Mouse (Mus musculus): ENCODE measurements around the gene Usp43. TPM values are rescaled to one million over a fixed set of nuclear protein-coding genes. Genes with fewer than 3 reads are reported as not detected.

Gene Usp43
- total RNA-seq, 2 experiments from 2014 or later, result 20.5 to 25.4 TPM

GRCm38 (mm10) chr11:67919593-67919992, 2.4 kb downstream of the Usp43 start:
- no peak for DNase-seq (ENCODE audit: extremely low spot score in 1 of 2, low spot score in 2 of 2)
- intact Hi-C loops (cut with DNase I), result no loop called here

- intact Hi-C loops (cut with DNase I), result no loop called here
- DNase-seq (ENCODE audit: extremely low spot score in 1 of 2, low spot score in 2 of 2), result no peak
These were observed 4.8 kb downstream of the Usp43 start for GRCm38 (mm10) chr11:67917126-67917525.

- DNase-seq (ENCODE audit: extremely low spot score in 1 of 2, low spot score in 2 of 2), result no peak
- intact Hi-C loops (cut with DNase I), result no loop called here
These were observed 10.9 kb downstream of the Usp43 start for GRCm38 (mm10) chr11:67911074-67911473.

- intact Hi-C loops (cut with DNase I), result no loop called here
- DNase-seq (ENCODE audit: extremely low spot score in 1 of 2, low spot score in 2 of 2), result no peak
These were observed 18.2 kb downstream of the Usp43 start for GRCm38 (mm10) chr11:67903756-67904155.

- peak in 1 of 2 experiments; percentile 55 for DNase-seq (ENCODE audit: extremely low spot score in 1 of 2, low spot score in 2 of 2)
- intact Hi-C loops (cut with DNase I), result no loop called here
These were observed 24.8 kb downstream of the Usp43 start for GRCm38 (mm10) chr11:67897064-67897560.

- intact Hi-C loops (cut with DNase I), result no loop called here
- no peak for DNase-seq (ENCODE audit: extremely low spot score in 1 of 2, low spot score in 2 of 2)
These were observed 26.3 kb downstream of the Usp43 start for GRCm38 (mm10) chr11:67895641-67896040.

GRCm38 (mm10) chr11:67888521-67888920, 33.4 kb downstream of the Usp43 start:
- intact Hi-C loops (cut with DNase I), result loop anchor here (5.0 kb wide), 2 partner anchors 34 to 66 kb away; partner anchors contain the start of gene Usp43
- peak in 1 of 2 experiments; percentile 41 for DNase-seq (ENCODE audit: extremely low spot score in 1 of 2, low spot score in 2 of 2)

- no peak for DNase-seq (ENCODE audit: extremely low spot score in 1 of 2, low spot score in 2 of 2)
- intact Hi-C loops (cut with DNase I), result loop anchor here (5.0 kb wide), 2 partner anchors 36 to 64 kb away; partner anchors contain the start of gene Usp43
These were observed 36.0 kb downstream of the Usp43 start for GRCm38 (mm10) chr11:67885921-67886320.

GRCm38 (mm10) chr11:67865521-67866197, 56.3 kb downstream of the Usp43 start:
- intact Hi-C loops (cut with DNase I), result no loop called here
- DNase-seq (ENCODE audit: extremely low spot score in 1 of 2, low spot score in 2 of 2), result peak in 1 of 2 experiments; percentile 11

GRCm38 (mm10) chr11:67865100-67865499, 56.9 kb downstream of the Usp43 start:
- intact Hi-C loops (cut with DNase I), result no loop called here
- peak in 1 of 2 experiments; percentile 5 for DNase-seq (ENCODE audit: extremely low spot score in 1 of 2, low spot score in 2 of 2)

GRCm38 (mm10) chr11:67861399-67861838, 60.5 kb downstream of the Usp43 start:
- intact Hi-C loops (cut with DNase I), result no loop called here
- no peak for DNase-seq (ENCODE audit: extremely low spot score in 1 of 2, low spot score in 2 of 2)

- DNase-seq (ENCODE audit: extremely low spot score in 1 of 2, low spot score in 2 of 2), result no peak
- intact Hi-C loops (cut with DNase I), result no loop called here
These were observed 61.1 kb downstream of the Usp43 start for GRCm38 (mm10) chr11:67860743-67861398.

- intact Hi-C loops (cut with DNase I), result loop anchor here (5.0 kb wide), 1 partner anchor 36 kb away; no protein-coding TSS in a partner anchor
- DNase-seq (ENCODE audit: extremely low spot score in 1 of 2, low spot score in 2 of 2), result no peak
These were observed 63.4 kb downstream of the Usp43 start for GRCm38 (mm10) chr11:67858518-67858917.

- DNase-seq (ENCODE audit: extremely low spot score in 1 of 2, low spot score in 2 of 2), result peak in 1 of 2 experiments; percentile 58
- intact Hi-C loops (cut with DNase I), result loop anchor here (5.0 kb wide), 1 partner anchor 33 kb away; no protein-coding TSS in a partner anchor
These were observed 66.9 kb downstream of the Usp43 start for GRCm38 (mm10) chr11:67855035-67855434.

GRCm38 (mm10) chr11:67853996-67854395, 68.0 kb downstream of the Usp43 start:
- intact Hi-C loops (cut with DNase I), result no loop called here
- DNase-seq (ENCODE audit: extremely low spot score in 1 of 2, low spot score in 2 of 2), result no peak

- no peak for DNase-seq (ENCODE audit: extremely low spot score in 1 of 2, low spot score in 2 of 2)
- intact Hi-C loops (cut with DNase I), result no loop called here
These were observed 70.2 kb downstream of the Usp43 start for GRCm38 (mm10) chr11:67851770-67852169.

GRCm38 (mm10) chr11:67845193-67845592, 76.8 kb downstream of the Usp43 start:
- no peak for DNase-seq (ENCODE audit: extremely low spot score in 1 of 2, low spot score in 2 of 2)
- intact Hi-C loops (cut with DNase I), result no loop called here

- no peak for DNase-seq (ENCODE audit: extremely low spot score in 1 of 2, low spot score in 2 of 2)
These were observed 82.1 kb downstream of the Usp43 start for GRCm38 (mm10) chr11:67839810-67840209.

GRCm38 (mm10) chr11:67835408-67836078, 86.4 kb downstream of the Usp43 start:
- no peak for DNase-seq (ENCODE audit: extremely low spot score in 1 of 2, low spot score in 2 of 2)
- intact Hi-C loops (cut with DNase I), result no loop called here

More at GRCm38 (mm10) chr11:67839810-67840209, 82.1 kb downstream of the Usp43 start:
- intact Hi-C loops (cut with DNase I), result no loop called here

Measured in left cerebral cortex, postnatal 10 days (tissue).